Mouse (Mus musculus) liver, adult (tissue): ENCODE data around the gene Scn4b.

Experiments
- GATA4 ChIP-seq: IDR thresholded peaks from 2 replicates; pipeline ENCODE4 v1.6.1; 2014; ENCODE audit warnings: mild to moderate bottlenecking, low read length; ENCODE audit not compliant: insufficient replicate concordance

Scn4b gene

GRCm38 (mm10) chr9:45167903-45168302 is 29.7 kb downstream of the Scn4b start:
- TF ChIP-seq GATA4: no peak

GRCm38 (mm10) chr9:45170150-45170549 is 32.0 kb downstream of the Scn4b start:
- no peak for TF ChIP-seq GATA4

- TF ChIP-seq GATA4: no peak
Measured at GRCm38 (mm10) chr9:45171073-45171610, 32.9 kb downstream of the Scn4b start.

- TF ChIP-seq GATA4: no peak
Measured at GRCm38 (mm10) chr9:45173475-45173874, 35.3 kb downstream of the Scn4b start.

- TF ChIP-seq GATA4: no peak
Measured at GRCm38 (mm10) chr9:45179282-45179681, 41.1 kb downstream of the Scn4b start.

- TF ChIP-seq GATA4: no peak
Measured at GRCm38 (mm10) chr9:45181770-45182169, 43.6 kb downstream of the Scn4b start, which contains the start of gene BC049352. Gene BC049352 (plus strand): TSS chr9:45182007.

- no peak for TF ChIP-seq GATA4
Measured at GRCm38 (mm10) chr9:45182521-45182920, 44.3 kb downstream of the Scn4b start.

- TF ChIP-seq GATA4: no peak
Measured at GRCm38 (mm10) chr9:45183266-45183665, 45.1 kb downstream of the Scn4b start.

GRCm38 (mm10) chr9:45185250-45185649 is 47.1 kb downstream of the Scn4b start:
- TF ChIP-seq GATA4: no peak

GRCm38 (mm10) chr9:45188570-45189563 is 50.7 kb downstream of the Scn4b start:
- no peak for TF ChIP-seq GATA4

- TF ChIP-seq GATA4: no peak
Measured at GRCm38 (mm10) chr9:45189661-45190174, 51.5 kb downstream of the Scn4b start.

GRCm38 (mm10) chr9:45195468-45195867 is 57.3 kb downstream of the Scn4b start:
- TF ChIP-seq GATA4: no peak

- TF ChIP-seq GATA4: no peak
Measured at GRCm38 (mm10) chr9:45196125-45196830, 58.1 kb downstream of the Scn4b start.

GRCm38 (mm10) chr9:45197549-45197948 is 59.4 kb downstream of the Scn4b start:
- no peak for TF ChIP-seq GATA4

- TF ChIP-seq GATA4: no peak
Measured at GRCm38 (mm10) chr9:45201319-45201947, 63.2 kb downstream of the Scn4b start.
